Mouse (Mus musculus) induced T-regulatory cell, adult 2 months (primary cell): Measurements from ENCODE around the gene Psmb8.

Experiments used
- DNase-seq: peaks from one replicate; pipeline ENCODE4 v3.0.0-alpha.2; 2012; ENCODE audit warnings: low read depth

Gene Psmb8

GRCm38 (mm10) chr17:34192852-34193251, 4.7 kb upstream of the Psmb8 start:
- DNase-seq = no peak

GRCm38 (mm10) chr17:34193468-34193867, 4.1 kb upstream of the Psmb8 start:
- no peak for DNase-seq

GRCm38 (mm10) chr17:34194723-34195122, 2.8 kb upstream of the Psmb8 start:
- no peak for DNase-seq

- peak; percentile 88 for DNase-seq
These were observed 1.0 kb upstream of the Psmb8 start for GRCm38 (mm10) chr17:34196491-34196890.

GRCm38 (mm10) chr17:34197904-34198520, 491 bp downstream of the Psmb8 start:
- DNase-seq = peak; percentile 93

GRCm38 (mm10) chr17:34198521-34198912, 996 bp downstream of the Psmb8 start:
- DNase-seq = no peak

GRCm38 (mm10) chr17:34199050-34199619, 1.6 kb downstream of the Psmb8 start:
- DNase-seq = no peak

GRCm38 (mm10) chr17:34200047-34200446, 2.5 kb downstream of the Psmb8 start:
- DNase-seq = no peak

GRCm38 (mm10) chr17:34200772-34201505, 3.4 kb downstream of the Psmb8 start:
- peak; percentile 67 for DNase-seq

- peak; percentile 80 for DNase-seq
These were observed 4.1 kb downstream of the Psmb8 start for GRCm38 (mm10) chr17:34201506-34202055.

GRCm38 (mm10) chr17:34202760-34203442, 5.4 kb downstream of the Psmb8 start:
- DNase-seq = no peak

- DNase-seq = peak; percentile 85
These were observed 5.9 kb downstream of the Psmb8 start, which contains the start of gene Tap2 for GRCm38 (mm10) chr17:34203444-34203843. Tap2 (plus strand) TSS chr17:34203527.

GRCm38 (mm10) chr17:34204303-34205010, 6.9 kb downstream of the Psmb8 start:
- peak; percentile 96 for DNase-seq

GRCm38 (mm10) chr17:34205021-34205745, 7.7 kb downstream of the Psmb8 start:
- DNase-seq = peak; percentile 64

GRCm38 (mm10) chr17:34205746-34206176, 8.2 kb downstream of the Psmb8 start:
- peak; percentile 85 for DNase-seq

GRCm38 (mm10) chr17:34206731-34207130, 9.2 kb downstream of the Psmb8 start:
- no peak for DNase-seq

GRCm38 (mm10) chr17:34207456-34207855, 9.9 kb downstream of the Psmb8 start:
- peak; percentile 77 for DNase-seq

- no peak for DNase-seq
These were observed 10.3 kb downstream of the Psmb8 start for GRCm38 (mm10) chr17:34207866-34208265.

GRCm38 (mm10) chr17:34208421-34208820, 10.9 kb downstream of the Psmb8 start:
- DNase-seq = no peak

- peak; percentile 63 for DNase-seq
These were observed 12.2 kb downstream of the Psmb8 start for GRCm38 (mm10) chr17:34209680-34210079.

- DNase-seq = peak; percentile 84
These were observed 13.1 kb downstream of the Psmb8 start for GRCm38 (mm10) chr17:34210599-34210998.
